Mouse (Mus musculus): ENCODE results near the gene Ypel3.

- TF ChIP-seq CTCF (IDR thresholded peaks at IDR 0.05; ENCODE audit: borderline replicate concordance, extremely low read depth, insufficient read depth, insufficient read length): no peak
- TF ChIP-seq POLR2A (IDR thresholded peaks at IDR 0.05; ENCODE audit: borderline replicate concordance, extremely low read depth, insufficient read depth, insufficient read length, poor library complexity, severe bottlenecking): no peak
Observed at GRCm38 (mm10) chr7:126798127-126799049, 21.6 kb downstream of the Ypel3 start.

Measured in brain, embryonic 14.5 days (tissue).